ENCODE assay signal across 8 mouse cellular contexts in the genomic region with DNA sequence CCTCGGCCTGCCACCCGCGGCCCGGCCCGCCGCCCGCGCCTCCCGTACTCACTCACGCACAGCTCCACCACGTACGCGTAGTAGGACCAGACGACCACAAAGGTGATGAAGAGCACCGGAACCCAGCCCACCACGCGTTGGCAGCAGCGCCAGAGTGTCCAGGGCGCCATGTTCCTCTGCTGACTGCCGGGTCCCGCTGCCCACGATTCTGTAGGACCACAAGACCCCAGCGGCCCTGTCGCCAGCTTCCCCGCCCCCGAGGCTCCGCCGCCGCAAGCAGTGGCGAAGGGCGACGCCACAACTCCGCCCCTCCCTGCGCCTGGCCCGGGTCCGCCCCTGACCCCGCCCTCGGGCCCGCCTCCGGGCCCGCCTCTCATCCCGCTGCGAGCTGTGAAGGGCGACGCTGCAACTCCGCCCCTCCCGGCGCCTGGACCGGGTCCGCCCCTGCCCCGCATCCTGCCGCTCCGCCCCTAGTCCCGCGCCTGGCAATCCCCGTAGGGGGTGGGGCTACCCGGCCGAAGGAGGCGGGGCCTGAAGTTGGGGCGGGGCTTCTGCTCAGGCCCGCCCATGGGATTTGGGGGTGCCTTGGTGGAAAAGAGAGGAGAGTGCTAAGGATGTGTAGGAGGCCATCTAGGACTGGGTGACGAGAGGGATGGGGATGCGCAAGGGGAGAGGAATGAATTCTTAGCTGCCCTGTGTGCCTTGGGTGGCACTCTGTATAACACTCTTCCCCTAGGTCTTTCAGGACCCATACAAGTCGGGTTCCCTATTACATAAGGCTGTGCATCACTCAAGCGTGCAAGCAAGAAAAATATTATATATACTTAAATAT. TPM values are rescaled to one million over a fixed set of nuclear protein-coding genes. Genes with fewer than 3 reads are reported as not detected.
A peak's percentile ranks its signal among the peaks of the same experiment; 100 is the strongest.
DNase-seq lines count a peak whose midpoint lies in the region; ATAC-seq and TF ChIP-seq lines count a peak whose summit lies in the region.

TSS of gene Zdhhc20 (minus strand) at position 266 of the 832 bp plus-strand sequence.

- H3K4me3 ChIP-seq in bone marrow, adult 2 months (replicated peaks; ENCODE audit: control insufficient read depth, low read depth, low read length), result peak within 1 kb of the TSS; percentile 95
- peak within 1 kb of the TSS; percentile 93 for H3K4me3 ChIP-seq in embryonic facial prominence, embryonic 15.5 days (replicated peaks)
- H3K4me3 ChIP-seq in kidney, embryonic 14.5 days (ENCODE audit: low read length), result peak within 1 kb of the TSS; percentile 79

- TF ChIP-seq CTCF in bone marrow, adult 2 months (IDR thresholded peaks at IDR 0.05; ENCODE audit: control insufficient read depth, insufficient read depth, low read length), result no peak

- DNase-seq in 416B (ENCODE audit: low read depth) (peak; percentile 93), liver (peak; percentile 97)
- DNase-seq in heart, adult 9 months (ENCODE audit: low spot score in 2 of 2), result peak; percentile 91 to 94
- DNase-seq in spleen, postnatal 4 days (ENCODE audit: low spot score in 2 of 2), result peak; percentile 95 to 97

- no peaks in the 10 kb centered on the region for H3K27me3 ChIP-seq in embryonic facial prominence, embryonic 15.5 days
- H3K27me3 ChIP-seq in kidney, embryonic 14.5 days (ENCODE audit: control insufficient read depth, insufficient read depth, low read length), result no peaks in the 10 kb centered on the region

- H3K4me1 ChIP-seq in bone marrow, adult 2 months (ENCODE audit: control insufficient read depth, insufficient read depth, low read length), result peaks cover 4% of the 10 kb centered on the region
- peaks cover 13% of the 10 kb centered on the region for H3K4me1 ChIP-seq in embryonic facial prominence, embryonic 15.5 days
- H3K4me1 ChIP-seq in kidney, embryonic 14.5 days (ENCODE audit: control insufficient read depth, insufficient read depth, low read length), result 0 out of 2 replicates have a peak, but pooled peaks cover 4% of the 10 kb centered on the region

- peak within 1 kb of the TSS; percentile 53 for H3K4me2 ChIP-seq in embryonic facial prominence, embryonic 15.5 days (replicated peaks)
- peak within 1 kb of the TSS; percentile 58 for H3K4me2 ChIP-seq in kidney, embryonic 14.5 days (replicated peaks; ENCODE audit: low read depth, low read length)

- peak; percentile 99 for ATAC-seq in embryonic facial prominence, embryonic 15.5 days (ENCODE audit: insufficient number of reproducible peaks, low FRiP score, low TSS enrichment, low read depth)
- peak; percentile 97 for ATAC-seq in kidney, embryonic 14.5 days (ENCODE audit: low FRiP score, low TSS enrichment)
- ATAC-seq in monocyte, adult 5-6 weeks (replicated peaks; ENCODE audit: insufficient number of reproducible peaks, low FRiP score, low TSS enrichment, poor library complexity, severe bottlenecking), result peak; percentile 88

- peak within 1 kb of the TSS; percentile 90 for H3K27ac ChIP-seq in bone marrow, adult 2 months (ENCODE audit: control insufficient read depth, insufficient read depth, low read depth, low read length, poor library complexity)
- H3K27ac ChIP-seq in embryonic facial prominence, embryonic 15.5 days (replicated peaks), result peak within 1 kb of the TSS; percentile 88
- H3K27ac ChIP-seq in kidney, embryonic 14.5 days (ENCODE audit: low read depth, low read length), result peak within 1 kb of the TSS; percentile 89

- no peaks in the 10 kb centered on the region for H3K9me3 ChIP-seq in embryonic facial prominence, embryonic 15.5 days (replicated peaks)
- no peaks in the 10 kb centered on the region for H3K9me3 ChIP-seq in kidney, embryonic 14.5 days (ENCODE audit: control insufficient read depth, low read length)

- H3K9ac ChIP-seq in embryonic facial prominence, embryonic 15.5 days, result peak within 1 kb of the TSS; percentile 89
- peak within 1 kb of the TSS; percentile 92 for H3K9ac ChIP-seq in kidney, embryonic 14.5 days (ENCODE audit: low read depth, low read length)

- 3% methylated on average over 62 of the region's 65 CpGs for WGBS in bone marrow, adult 2 months
- WGBS in embryonic facial prominence, embryonic 15.5 days, result 3% methylated on average over 64 of the region's 65 CpGs
- WGBS in kidney, embryonic 14.5 days, result 4% methylated on average over 49 of the region's 65 CpGs

- TF ChIP-seq POLR2A in bone marrow, adult 2 months (IDR thresholded peaks at IDR 0.05; ENCODE audit: borderline replicate concordance, control insufficient read depth, low read depth, low read length), result peak; percentile 65; the same call in 1 of the 2 replicates

- H3K36me3 ChIP-seq in embryonic facial prominence, embryonic 15.5 days, result no peaks in the 10 kb centered on the region
- H3K36me3 ChIP-seq in kidney, embryonic 14.5 days (ENCODE audit: control insufficient read depth, insufficient read depth, low read length), result no peaks in the 10 kb centered on the region

RNA-seq across cellular contexts. Expression of gene Zdhhc20, which starts in this region (rescaled TPM):
- 3.7 and 9.3 TPM in 2 replicates for polyA plus RNA-seq in bone marrow, adult 2 months (2011; ENCODE audit: insufficient read depth, insufficient read length, low replicate concordance, missing spikeins)
- 67.0 and 71.2 TPM in 2 replicates for polyA plus RNA-seq in embryonic facial prominence, embryonic 15.5 days (2015; fragmentation: Nextera tagmentation; extraction: Ambion mirVana)
- 66.8 and 69.0 TPM in 2 replicates for polyA plus RNA-seq in kidney, embryonic 14.5 days (2014; fragmentation: Nextera tagmentation; extraction: Ambion mirVana)
- 99.2 to 138 TPM (median 128 TPM) in 3 replicates for total RNA-seq in monocyte, adult 5-6 weeks (2017)

Comparison
In these comparisons a context has a peak if more than half of its experiments do, and no peak if none do; other contexts are left out.
1. Peak in every context shown above with its lines: DNase-seq, ATAC-seq, H3K4me3 ChIP-seq and H3K27ac ChIP-seq.